Mouse (Mus musculus) testis, postnatal 10 days (tissue): ENCODE data around the gene Gm17662.

Source experiments
- DNase-seq: peaks from one replicate; pipeline ENCODE4 v3.0.0; 2021; ENCODE audit warnings: low spot score

Gene Gm17662

DNA sequence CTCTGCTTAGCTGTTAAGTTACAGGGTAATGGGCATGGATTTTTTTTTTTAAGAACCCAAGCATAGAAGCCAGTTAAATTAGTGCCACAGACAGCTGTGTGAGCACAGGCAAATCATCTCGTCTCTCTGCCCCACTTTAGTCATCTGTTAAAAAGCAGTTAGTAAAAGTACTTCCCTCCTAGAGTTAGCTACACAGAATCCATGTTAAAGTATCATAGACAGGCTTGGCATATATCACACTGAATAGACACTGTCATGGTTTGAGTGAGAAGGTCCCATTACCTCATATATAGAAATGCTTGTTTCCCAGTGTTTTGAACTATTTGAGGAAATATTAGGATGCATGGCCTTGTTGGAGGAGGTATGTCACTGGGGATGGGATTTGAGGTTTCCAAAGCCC lies at the start of gene Gm17662:
Gene Gm17662, plus strand, starts transcription at position 301 of the 400 bp plus-strand sequence.
- no peak for DNase-seq

DNA sequence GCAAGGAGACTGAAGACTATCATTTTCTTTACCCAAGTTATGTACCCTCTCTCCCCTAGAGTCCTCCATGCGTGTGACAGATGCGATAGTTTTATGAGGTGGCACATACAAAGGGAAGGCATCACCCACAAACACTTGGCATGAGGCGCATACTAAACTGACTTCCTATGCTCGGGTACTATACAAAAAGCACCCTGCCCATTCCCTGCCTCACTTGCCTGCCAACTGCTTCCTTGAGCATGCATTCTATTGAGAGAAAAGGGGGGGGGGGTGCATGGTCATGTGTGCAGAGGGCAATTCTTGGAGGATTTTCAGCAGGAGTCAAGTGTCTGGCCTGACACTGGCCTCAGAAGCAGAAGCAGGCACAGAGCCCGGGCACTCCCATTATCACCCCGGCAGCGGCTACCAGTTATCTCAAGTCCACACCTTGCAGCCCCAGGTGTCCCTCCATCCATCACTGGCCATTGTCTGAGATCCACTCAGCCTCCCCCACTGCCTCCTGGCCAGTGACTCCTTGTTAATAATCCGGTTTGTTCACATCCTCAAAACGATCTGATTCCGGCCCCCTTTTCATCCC lies 46.3 kb upstream of the Gm17662 start:
- DNase-seq, result no peak

DNA sequence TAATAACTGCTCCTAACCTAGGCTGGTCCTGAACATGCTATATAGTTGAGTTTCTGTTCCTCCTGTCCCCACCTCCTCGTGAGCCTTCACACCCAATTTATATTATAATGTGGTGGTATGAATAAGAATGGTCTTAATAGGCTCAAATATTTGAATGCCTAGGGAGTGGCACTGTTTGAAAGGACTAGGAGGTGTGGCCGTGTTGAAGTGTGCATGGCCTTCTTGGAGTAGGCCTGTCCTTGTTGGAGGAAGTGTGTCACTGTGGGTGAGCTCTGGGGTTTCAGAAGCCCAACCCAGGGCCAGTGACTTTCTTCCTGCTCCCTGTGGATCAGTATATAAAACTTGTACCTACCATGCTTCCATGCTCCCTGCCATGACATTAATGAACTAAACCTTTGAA lies 43.5 kb upstream of the Gm17662 start:
- DNase-seq, result no peak

DNA sequence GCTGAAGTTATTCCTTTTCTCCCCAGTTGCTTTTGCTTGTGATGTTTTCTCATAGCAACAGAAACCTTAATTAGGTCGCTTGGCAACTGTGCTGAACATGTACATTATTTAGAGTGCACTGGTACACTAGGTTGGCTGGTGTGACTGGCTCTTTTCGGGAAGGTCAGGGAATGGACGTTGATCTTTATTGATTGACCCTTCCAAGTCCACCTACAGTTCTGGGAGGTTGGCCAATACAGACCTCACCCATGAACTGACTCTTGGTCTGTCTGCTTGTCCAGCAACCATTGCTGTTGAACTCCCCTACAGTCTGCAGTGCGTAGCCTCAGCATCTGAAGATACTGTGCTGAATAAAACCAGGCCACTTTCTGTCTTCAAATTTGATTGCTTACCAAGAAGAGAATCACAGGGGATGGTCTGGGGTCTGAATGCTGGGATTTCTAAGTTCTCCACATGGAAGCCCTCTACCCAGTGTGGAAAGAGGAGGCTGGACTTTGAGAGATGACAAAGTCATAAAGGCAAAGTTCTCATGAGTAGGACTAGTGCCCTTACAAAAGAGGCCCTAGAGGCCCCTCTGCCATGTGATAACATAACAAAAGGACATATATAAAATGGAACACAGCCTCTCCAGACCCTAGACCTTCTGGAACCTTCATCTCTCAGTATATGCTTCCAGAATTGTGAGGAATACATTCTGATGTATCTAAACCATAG lies 40.5 kb upstream of the Gm17662 start:
- no peak for DNase-seq

DNA sequence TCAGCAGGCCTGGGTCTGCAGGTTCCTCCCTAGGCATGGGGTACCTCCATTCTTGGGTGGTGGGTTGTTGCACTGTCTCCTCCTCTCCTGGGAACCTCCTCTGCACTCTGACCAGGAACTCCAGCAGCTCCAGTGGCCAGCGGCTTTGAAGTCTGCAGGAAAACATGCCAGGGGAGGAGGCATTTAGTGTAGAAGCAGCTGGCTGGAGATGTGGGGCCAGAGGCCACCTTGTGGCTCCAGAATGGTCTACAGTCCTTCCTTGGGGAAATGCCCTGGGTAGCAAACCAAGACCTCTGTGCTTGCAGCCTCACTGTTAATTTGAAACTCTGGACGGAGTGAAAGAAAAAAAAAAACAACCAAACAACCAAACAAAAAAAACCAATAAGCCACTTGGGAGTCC lies 39.6 kb upstream of the Gm17662 start:
- DNase-seq, result no peak

DNA sequence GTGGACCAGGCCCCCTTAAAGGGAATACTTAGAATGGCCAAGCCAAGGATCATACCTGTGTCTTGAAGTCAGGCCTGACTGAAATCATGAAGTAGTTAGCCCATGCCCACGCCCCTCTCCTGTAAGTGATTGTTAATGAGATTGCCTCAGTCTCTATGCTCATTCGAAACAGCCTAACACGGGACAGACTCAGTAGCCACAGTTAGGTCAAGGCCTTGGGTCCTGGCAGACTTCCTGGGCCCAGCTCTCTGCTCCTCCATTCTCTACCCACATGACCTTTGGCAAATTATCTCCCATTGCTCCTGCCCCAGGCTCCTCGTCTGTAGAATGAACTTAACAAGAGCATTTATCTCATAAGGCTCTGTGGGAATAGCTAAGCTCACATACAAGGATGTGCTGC lies 38.1 kb upstream of the Gm17662 start:
- no peak for DNase-seq

DNA sequence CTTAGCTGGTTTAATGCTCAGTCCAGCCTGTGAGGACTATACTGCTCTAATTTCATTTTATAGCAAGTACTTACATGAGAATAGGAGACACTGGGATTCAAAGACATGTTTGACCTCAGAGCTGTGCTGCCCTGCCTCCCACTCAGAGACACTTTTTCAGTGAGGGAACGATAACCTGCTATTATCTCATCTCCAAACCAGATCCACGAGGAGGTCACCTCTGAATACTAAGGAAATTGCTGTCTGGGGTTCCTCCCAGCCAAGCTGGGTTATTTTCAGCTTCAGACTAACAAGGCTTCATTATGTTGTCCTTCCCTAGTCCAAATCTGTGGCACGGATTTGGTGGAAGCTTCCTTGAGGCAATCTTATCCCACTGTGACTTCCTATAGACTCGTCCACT lies 37.2 kb upstream of the Gm17662 start:
- DNase-seq, result no peak

DNA sequence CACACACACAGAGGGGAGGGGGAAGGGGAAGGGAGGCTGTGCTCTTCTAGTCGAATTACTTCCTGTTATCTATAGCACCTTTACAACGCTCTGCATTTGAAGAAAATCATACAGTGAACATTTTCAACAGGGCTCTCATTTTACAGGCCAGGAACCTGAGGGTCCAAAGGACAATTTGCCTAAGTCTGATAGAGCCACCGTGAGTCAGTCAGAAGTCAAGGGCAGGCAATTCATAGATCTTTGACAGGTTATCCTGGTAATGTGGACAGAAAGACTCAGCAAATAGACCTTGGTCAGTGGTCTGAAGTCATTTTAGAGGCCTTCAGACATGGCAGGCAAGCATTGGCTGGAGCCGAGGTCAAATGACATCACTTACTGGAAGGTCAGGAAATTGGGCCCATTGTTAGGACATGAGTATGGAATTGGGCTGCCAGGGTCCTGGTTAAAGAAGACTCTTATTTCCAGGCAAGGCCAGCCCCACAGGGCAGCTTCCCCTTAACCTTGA lies 33.5 kb upstream of the Gm17662 start:
- no peak for DNase-seq

DNA sequence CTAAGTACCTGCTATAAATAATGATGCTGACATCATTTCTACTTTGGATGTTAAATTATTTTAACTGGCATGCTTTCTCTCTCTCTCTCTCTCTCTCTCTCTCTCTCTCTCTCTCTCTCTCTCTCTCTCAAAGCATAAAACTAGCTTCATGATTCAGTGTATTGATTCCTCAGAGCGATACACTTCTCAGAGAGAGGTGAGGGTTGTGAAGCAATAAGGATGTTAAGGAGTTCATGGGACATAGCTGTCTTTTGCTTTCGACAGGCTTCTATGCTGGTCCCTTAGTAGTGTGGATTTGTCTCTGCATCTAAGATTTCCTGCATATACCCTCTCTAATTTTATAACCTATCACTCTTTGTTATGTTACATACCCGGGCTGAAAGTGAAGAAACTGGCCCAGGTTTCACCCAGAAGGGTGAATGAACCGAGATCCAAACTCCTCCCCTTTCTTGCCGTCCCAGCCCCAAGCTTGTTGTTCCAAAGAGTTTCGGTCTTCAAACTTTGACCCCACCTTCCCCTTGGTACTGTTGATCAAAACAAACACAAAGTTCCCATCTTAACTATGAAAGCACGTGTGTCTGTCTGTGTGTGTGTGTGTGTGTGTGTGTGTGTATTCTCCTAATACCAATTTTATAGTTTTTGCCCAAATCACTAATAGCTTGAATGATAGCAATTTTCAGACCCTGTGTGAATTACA lies 32.6 kb upstream of the Gm17662 start:
- DNase-seq, result no peak

DNA sequence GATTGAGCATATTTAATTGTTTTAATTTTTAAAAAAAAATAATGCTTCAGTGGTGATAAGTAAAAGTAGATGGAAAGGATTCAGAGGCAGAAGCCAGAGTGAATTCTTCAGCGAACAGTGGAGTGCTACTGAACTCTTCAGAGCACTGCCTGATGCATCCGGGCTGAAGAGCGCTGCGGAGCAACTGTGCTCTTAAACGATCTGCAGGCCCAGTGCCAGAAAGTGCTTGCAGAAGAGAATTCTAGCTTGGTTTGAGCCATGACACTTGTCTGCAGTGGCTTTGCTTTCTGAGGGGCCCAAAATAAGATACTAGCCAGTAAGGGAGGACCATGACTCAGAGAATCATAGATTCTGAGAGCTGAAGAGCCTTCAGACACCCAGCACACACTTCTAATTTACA lies 28.2 kb upstream of the Gm17662 start:
- DNase-seq, result no peak

DNA sequence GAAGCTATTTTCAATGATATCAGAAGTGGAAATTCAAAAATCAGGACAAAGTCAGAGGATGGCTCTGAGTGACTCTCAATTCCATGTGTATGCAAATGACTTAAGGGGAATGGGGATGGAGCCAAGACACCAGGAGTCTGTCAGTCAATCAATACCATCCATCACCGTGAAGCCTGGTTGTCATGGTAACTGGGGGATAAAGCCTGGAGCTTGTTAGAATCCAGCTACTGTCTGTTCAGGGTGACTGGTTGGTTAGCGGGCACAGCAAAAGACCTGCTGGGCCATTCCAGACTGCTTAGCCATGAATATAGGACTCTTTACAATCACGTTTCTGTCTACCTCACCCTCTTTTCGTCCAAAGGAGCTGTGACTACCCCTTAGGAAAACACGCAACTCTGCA lies 22.0 kb upstream of the Gm17662 start:
- no peak for DNase-seq

DNA sequence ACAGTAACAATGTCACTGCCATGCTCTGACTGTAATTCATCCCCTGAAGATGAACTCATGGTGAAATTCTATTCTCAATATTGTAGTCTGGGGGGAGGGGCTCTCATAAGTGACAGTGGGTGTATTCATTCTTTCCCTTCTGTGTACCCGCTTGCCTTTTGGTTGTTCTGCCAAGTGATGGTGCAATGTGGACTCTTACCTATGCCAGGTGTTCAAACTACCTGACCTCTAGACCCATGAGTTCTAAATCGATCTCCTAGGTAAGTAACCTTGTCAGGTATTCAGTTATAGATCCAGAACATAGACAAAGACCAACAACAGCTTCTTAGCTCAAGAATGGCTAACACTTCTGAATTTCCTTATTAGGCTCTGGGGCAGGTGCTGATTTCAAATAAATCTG lies 18.8 kb upstream of the Gm17662 start:
- no peak for DNase-seq

DNA sequence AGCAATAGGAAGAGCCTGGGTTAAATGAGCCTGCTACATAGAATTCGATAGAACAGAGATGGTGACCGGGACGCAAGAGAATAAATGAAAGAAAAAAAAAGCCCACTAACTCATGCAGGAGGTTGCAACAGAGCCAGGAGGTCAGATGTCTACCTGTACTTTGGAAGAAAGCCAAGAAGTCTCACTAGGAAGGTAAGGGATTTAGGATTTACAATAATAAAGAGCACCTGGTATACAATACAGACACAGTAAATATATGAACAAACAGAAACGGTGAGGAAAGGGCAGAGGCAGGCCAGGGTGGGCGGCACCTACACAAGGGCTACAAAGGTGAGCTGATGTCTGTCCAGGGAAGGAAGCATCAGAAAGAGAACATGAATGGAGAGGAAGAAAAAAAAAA lies 14.9 kb upstream of the Gm17662 start:
- no peak for DNase-seq

DNA sequence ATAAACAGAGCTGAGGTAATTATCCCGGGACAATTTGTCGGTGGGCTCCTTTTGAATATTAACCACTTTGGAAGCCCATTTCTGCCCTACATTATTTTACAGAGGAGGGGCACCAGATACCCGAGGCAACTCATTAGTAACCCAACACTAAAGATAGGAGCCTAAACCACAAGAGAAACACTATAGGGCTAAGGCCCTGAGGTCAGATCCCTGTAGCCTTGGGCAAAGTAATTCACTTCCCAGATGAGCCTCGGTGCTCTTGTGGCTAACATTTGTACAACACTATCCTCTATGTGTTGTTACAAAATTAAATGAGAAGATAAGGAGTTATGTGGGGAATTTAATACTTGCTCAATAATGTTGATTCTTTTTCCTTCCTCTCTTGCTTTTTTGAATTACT lies 13.6 kb upstream of the Gm17662 start:
- no peak for DNase-seq

DNA sequence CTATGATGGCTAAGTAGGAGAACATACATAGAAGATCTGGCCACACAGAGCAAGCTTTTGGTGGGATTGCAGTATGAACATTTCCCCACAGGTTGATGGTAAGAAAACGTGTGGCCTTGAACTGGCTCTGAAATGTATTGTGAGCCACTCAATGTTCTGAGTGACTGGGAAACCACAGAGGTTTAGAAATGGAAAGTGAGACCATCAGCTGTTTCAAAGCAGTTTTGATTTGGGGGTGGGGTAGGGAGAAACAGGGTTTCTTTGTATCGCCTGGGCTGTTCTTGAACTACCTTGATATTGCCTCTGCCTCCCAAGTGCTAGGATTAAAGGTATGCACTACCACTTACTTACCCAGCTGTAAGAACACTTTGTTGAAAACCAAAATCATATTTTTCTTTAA lies 1.9 kb upstream of the Gm17662 start:
- DNase-seq, result no peak

DNA sequence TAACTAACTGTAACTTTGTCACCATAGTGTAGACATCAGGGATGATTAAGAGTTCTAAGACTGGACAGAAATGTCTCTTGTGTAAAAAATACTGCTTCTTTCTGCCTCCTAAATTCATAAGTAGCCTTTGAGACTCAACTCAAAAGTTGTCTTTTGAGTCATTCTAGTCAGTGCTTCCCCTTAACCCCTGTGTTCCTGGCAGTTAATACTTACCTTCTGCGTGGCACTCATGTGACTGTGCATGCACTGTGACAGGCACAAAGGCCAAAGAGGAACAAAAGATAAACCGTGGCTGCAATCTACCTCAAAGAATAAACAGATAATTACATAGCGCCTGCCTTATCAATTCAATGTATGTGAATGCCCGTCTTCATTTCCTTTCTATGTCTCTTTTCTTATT lies 694 bp downstream of the Gm17662 start:
- no peak for DNase-seq

DNA sequence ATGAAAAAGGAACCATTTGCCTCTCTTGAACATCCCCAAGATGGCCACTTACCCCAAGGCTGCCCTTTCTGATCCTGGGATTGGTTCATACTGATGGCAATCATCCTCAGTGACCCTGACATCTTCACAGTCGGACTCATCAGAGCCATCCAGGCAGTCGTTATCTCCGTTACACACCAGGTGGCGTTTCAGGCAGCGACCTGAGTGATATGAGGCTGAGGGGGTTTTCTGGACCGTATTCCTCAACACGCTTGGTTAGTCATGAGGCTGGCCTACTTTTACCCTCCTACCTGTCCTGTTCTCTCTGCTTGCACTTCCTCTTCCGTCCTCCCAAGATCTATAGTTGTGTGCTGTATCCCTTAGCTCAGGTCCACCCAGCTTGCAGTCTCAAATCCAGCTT lies 4.1 kb downstream of the Gm17662 start:
- no peak for DNase-seq

DNA sequence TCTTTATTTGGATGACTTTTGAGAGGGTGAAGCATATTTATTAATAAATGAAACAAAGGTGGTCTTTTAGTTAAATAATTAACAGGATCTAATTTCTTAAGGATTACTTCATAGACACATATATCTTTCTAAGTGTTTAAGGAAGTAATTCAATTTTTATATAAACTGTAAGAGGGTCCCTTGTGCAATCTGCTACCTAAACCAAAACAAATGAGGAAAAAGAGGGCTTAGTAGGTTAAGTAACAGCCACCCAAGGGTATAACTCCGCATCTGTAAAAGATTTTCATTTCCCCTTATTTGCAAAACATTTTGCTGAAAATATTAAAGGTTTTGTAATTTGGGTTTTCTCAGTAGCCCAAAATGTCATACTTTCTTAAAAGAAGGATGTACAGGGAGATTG lies 7.3 kb downstream of the Gm17662 start:
- no peak for DNase-seq

DNA sequence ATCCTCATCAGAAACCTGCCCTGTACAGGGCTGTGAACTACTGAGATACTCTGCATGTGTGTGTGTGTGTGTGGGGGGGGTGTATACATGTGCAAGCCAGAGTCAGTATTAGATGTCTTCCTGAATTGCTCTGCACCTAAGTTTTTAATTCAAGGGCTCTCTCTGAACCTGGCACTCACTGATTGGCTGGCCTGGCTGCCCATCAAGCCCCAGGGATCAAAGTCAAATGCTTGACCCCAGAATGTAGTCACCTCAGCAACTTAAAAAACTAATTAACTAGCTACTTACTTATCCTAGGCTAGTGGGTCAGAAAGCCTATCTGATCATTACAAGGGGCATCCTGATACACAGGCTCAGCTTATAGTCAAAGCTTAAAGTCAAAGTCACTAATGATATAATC lies 12.5 kb downstream of the Gm17662 start:
- DNase-seq, result no peak

DNA sequence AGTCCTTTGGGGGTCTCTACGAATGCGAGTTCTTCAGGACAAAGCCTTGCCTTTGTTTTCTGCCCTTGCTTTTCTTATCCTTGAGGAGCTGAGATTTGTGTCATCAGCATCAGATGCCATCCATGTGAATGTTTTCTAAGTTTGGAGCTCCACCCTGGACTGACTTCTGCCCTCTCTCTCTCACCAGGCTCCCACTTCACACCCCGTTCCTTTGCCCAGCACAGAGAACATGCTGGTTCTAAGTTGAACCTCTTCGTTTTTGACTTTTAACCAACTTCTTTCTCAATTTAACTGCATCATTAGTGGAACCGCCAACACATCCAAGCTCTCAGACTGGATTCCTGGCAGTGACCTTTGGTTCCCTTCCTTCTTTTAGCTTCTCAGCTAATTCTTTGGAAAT lies 13.1 kb downstream of the Gm17662 start:
- DNase-seq, result no peak

DNA sequence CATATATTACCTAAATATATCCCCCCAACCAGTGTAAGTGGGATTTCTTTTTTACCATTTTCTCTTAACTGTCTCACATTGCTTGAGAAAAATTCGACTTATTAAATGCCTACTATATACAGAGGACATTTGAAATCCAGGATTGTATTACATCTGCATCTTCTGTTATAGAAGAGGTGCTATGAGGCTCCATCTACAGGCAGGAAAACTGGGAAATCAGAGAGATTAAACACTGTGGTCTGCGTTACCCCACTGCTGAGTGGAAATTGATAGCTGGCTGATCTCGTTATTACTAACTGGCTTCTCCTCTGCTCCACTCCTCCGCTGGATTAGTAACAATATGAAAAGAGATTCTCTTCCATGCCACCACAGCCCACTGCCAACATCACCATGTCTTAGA lies 18.7 kb downstream of the Gm17662 start:
- no peak for DNase-seq

DNA sequence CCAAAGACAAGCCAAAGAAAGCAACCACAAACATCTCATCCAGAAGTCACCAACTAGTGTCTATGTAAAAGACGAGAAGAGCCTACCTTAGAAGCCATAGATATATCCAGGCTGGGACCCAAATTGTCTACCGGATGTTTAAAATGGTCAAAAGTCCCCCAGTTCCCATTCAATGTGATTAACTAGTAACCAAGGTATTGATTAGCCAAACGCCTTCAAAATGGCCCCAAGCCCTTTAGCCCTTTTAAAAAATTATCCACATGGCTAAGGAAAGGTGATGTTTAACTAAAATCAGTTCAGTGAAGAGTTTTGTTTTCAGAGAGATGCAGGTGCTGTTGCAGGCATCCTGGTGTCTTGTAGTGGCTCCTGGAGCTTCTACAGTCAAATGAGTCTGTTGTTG lies 19.2 kb downstream of the Gm17662 start, which contains the start of gene C8a:
Gene C8a, minus strand, starts transcription at position 76 of the 400 bp plus-strand sequence.
- no peak for DNase-seq

DNA sequence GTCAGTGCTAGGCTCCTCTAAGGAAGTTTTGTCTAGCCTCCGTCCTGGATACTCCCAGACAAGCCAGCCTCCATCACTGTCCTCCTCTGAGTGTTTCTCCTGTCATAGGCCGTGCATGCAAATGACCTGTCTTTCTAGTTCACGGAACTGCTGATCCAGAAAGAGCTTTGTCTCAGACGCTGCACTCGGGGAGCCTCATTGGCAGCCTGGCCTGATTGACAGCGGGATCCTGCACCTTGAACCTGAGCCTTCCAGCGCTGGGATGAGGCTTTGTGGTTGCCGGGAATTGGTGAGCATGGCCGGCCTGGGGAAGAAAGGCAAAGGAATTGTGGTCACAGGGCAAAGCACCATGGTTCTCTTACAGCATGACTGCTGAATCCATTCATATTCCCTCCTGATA lies 30.4 kb downstream of the Gm17662 start:
- no peak for DNase-seq
